Mouse (Mus musculus) spleen, adult 2 months (tissue): ENCODE data around the gene S100a8.

Experiments used
- CTCF ChIP-seq: fragments of 200-500 bp; IDR thresholded peaks from 2 replicates; pipeline ENCODE4 v1.5.1; 2011; ENCODE audit warnings: mild to moderate bottlenecking, inconsistent platforms; ENCODE audit not compliant: insufficient read depth, insufficient read length, insufficient replicate concordance; ENCODE audit errors: extremely low read depth
- POLR2A ChIP-seq: fragments of 200-500 bp; IDR thresholded peaks from 2 replicates; pipeline ENCODE4 v1.6.1; 2011; ENCODE audit warnings: low read depth, low read length, inconsistent platforms

GRCm38 (mm10) chr3:90621552-90621951, 47.2 kb upstream of the S100a8 start:
- TF ChIP-seq POLR2A (no peak), CTCF (no peak)
